Mouse (Mus musculus) forebrain, postnatal 0 days (tissue): ENCODE data around the gene Catsperg2. TPM values are rescaled to one million over a fixed set of nuclear protein-coding genes. Genes with fewer than 3 reads are reported as not detected.
"Not testable (repeated sequence)": the region's sequence is repeated elsewhere in the genome, so short reads cannot be mapped to it uniquely, and the experiment has no call there.

Experiments used
- ATAC-seq: fragments of 200-750 bp; cut with Nextera tagmentation; 2 replicates; pipeline ENCODE4 v1.8.0; 2017; ENCODE audit warnings: mild to moderate bottlenecking, moderate library complexity
- DNase-seq: peaks from one replicate; pipeline ENCODE4 v3.0.0-alpha.2; 2015
- H3K27ac ChIP-seq: fragments of 300-500 bp; sonication (generic); 2 replicates; pipeline ENCODE4 v1.5.1; 2014; ENCODE audit warnings: low read depth, mild to moderate bottlenecking, antibody characterized with exemption, low read length, moderate library complexity, mixed read lengths
- H3K27me3 ChIP-seq: fragments of 300-500 bp; sonication (generic); 2 replicates; pipeline ENCODE4 v1.6.1; 2014; ENCODE audit warnings: mild to moderate bottlenecking, low read length, mixed read lengths; ENCODE audit not compliant: insufficient read depth
- H3K36me3 ChIP-seq: fragments of 300-500 bp; sonication (generic); 2 replicates; pipeline ENCODE4 v1.6.1; 2014; ENCODE audit warnings: mild to moderate bottlenecking, moderate library complexity; ENCODE audit not compliant: insufficient read depth
- H3K4me1 ChIP-seq: fragments of 300-500 bp; sonication (generic); 2 replicates; pipeline ENCODE4 v1.6.1; 2014; ENCODE audit warnings: antibody characterized with exemption; ENCODE audit not compliant: insufficient read depth
- H3K4me2 ChIP-seq: fragments of 300-500 bp; sonication (generic); 2 replicates; pipeline ENCODE4 v1.6.1; 2014; ENCODE audit warnings: low read depth, mild to moderate bottlenecking, moderate library complexity
- H3K4me3 ChIP-seq: fragments of 300-500 bp; sonication (generic); 2 replicates; pipeline ENCODE4 v1.5.1; 2014; ENCODE audit warnings: low read depth, low read length, mixed read lengths
- H3K9ac ChIP-seq: fragments of 300-500 bp; sonication (generic); 2 replicates; pipeline ENCODE4 v1.6.1; 2014; ENCODE audit warnings: mild to moderate bottlenecking
- H3K9me3 ChIP-seq: fragments of 300-500 bp; sonication (generic); 2 replicates; pipeline ENCODE4 v1.6.1; 2016; ENCODE audit warnings: low read length
- CTCF ChIP-seq: sonication (generic); IDR thresholded peaks from 2 replicates; pipeline ENCODE4 v1.5.1; 2016; ENCODE audit warnings: antibody characterized with exemption, control low read depth, low read depth
- WGBS: fragments of 180-500 bp; shearing (Covaris S2); extraction: QIAGEN DNeasy Blood & Tissue Kit; methylation state at CpG from one replicate; pipeline ENCODE4 v1.1.7; 2014; 5-methylcytosine and 5-hydroxymethylcytosine counted together
- polyA plus RNA-seq: library from polyadenylated mRNA; unstranded; fragments of >200 nt; fragmentation: Nextera tagmentation; extraction: Ambion mirVana; gene quantifications from 2 replicates; pipeline ENCODE4 v1.2.1, GENCODE M21; 2015
- total RNA-seq: library from RNA; depleted of rRNA; stranded (reverse); fragments of >200 nt; gene quantifications from 2 replicates; pipeline ENCODE4 v1.2.3, GENCODE M21; 2014; rRNA removed

Catsperg2 gene
- total RNA-seq: 0.52 and 0.62 TPM in 2 replicates
- 0.10 TPM in 1 of 2 replicates, not detected in the other for polyA plus RNA-seq

DNA sequence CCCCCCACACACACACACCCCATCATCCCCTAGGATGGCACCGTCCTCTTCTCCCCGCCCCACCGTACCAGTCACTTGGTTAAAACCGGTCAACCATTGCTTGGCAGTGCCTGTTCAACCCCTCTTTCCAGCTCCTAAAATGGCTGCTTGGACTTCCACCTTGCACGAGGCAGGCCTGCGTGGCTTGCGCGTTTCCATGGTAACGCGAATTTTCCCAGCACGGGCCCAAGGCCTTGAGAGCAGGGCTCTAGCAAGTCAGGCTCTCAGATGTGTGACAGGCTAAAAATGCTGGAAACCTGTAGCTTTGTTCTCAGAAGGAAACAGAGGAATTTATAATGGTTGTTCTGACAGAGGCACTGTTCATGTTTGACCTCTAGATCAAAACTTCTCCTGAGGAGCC is at the start of gene Catsperg2:
Gene Catsperg2 (minus strand): TSS at position 173 of the 400 bp plus-strand sequence.
- 67% methylated on average over 11 of the region's 11 CpGs for WGBS

DNA sequence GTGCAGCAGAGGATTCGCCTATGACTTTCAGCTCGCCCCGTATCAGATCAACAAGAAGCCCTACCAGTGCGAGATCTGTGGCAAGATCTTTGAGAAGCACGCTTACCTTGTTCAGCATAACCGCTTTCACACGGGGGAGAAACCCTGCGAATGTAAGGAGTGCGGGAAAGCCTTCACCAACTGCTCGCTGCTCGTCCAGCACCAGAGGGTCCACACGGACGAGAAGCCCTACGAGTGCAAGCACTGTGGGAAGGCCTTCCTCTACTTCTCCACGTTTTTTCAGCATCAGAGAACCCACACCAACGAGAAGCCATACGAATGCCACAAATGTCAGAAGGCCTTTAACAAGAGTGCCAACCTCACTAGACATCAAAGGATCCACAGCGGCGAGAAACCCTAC is 49.7 kb upstream of the Catsperg2 start:
- peaks cover 68% of the 10 kb centered on the region for H3K36me3 ChIP-seq
- no peak overlapping the region for H3K27ac ChIP-seq
- no peak overlapping the region for H3K4me3 ChIP-seq
- DNase-seq (no peak), ATAC-seq (no peak)
- WGBS: 97% methylated on average over 19 of the region's 19 CpGs
- H3K27me3 ChIP-seq: no peaks in the 10 kb centered on the region
- no peaks in the 10 kb centered on the region for H3K4me1 ChIP-seq
- TF ChIP-seq CTCF: no peak
- no peak overlapping the region for H3K9ac ChIP-seq
- no peaks in the 10 kb centered on the region for H3K9me3 ChIP-seq
- H3K4me2 ChIP-seq: no peak overlapping the region

More for the DNA sequence above, at the start of gene Catsperg2:
- H3K9me3 ChIP-seq, H3K9ac ChIP-seq, H3K27ac ChIP-seq, H3K4me2 ChIP-seq, H3K4me1 ChIP-seq, H3K27me3 ChIP-seq, H3K36me3 ChIP-seq, H3K4me3 ChIP-seq: not testable (repeated sequence)
- DNase-seq (peak; percentile 33), ATAC-seq (peak; percentile 81)

DNA sequence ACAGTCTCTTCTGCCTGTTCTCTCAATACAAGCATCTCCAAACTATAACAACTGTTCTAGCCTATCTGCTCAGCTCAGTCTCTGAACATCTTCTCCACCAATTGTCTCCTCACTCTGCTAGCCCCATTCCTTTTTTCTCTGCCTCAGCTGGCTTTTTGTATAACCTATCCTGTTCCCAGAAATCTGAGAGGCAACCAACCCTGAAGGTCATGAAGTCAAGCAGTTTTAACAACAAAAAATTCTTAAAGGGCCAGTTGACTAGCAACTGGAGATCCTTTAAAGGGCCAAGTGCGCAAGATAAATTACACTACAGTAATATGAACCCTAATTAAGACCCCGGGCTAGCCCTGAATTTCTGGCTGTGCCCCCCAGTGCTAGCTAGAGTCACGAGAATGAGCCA is 47.5 kb upstream of the Catsperg2 start:
- Histone ChIP-seq H3K9me3 (no peaks in the 10 kb centered on the region), H3K27ac (no peak overlapping the region), H3K4me3 (no peak overlapping the region), H3K36me3 (peaks cover 68% of the 10 kb centered on the region), H3K9ac (no peak overlapping the region), H3K27me3 (no peaks in the 10 kb centered on the region), H3K4me2 (no peak overlapping the region), H3K4me1 (peaks cover 3% of the 10 kb centered on the region; the same call in 1 of the 2 replicates)
- no peak for TF ChIP-seq CTCF
- 89% methylated on average over 3 of the region's 3 CpGs for WGBS
- DNase-seq: no peak
- ATAC-seq: no peak

DNA sequence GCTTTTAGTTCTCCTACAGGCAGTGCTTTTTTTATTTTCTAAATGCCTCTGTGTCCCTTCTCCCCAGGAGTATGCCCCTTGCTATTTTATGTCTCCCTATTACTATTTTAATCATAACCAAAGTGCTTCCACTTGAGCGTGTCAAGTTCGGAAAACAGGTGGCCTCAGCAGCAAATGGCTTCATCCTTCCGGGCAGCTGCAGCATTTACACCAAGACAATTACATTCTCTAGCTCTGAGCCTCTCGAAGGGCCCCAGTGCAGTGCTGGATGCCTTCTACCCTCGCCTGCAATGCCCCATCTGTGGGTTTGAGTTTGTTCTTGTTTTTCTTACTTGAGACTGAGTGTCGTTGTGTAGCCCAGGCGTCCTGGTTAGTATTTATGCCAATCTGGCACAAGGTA is 46.7 kb upstream of the Catsperg2 start:
- H3K27me3 ChIP-seq: no peaks in the 10 kb centered on the region
- no peak overlapping the region for H3K9ac ChIP-seq
- no peak for TF ChIP-seq CTCF
- no peak for ATAC-seq
- H3K4me1 ChIP-seq: peaks cover 7% of the 10 kb centered on the region; the same call in 1 of the 2 replicates
- no peak overlapping the region for H3K4me3 ChIP-seq
- no peak for DNase-seq
- peaks cover 62% of the 10 kb centered on the region for H3K36me3 ChIP-seq
- no peak overlapping the region for H3K27ac ChIP-seq
- H3K9me3 ChIP-seq: no peaks in the 10 kb centered on the region
- no peak overlapping the region for H3K4me2 ChIP-seq
- WGBS: 88% methylated on average over 7 of the region's 7 CpGs

DNA sequence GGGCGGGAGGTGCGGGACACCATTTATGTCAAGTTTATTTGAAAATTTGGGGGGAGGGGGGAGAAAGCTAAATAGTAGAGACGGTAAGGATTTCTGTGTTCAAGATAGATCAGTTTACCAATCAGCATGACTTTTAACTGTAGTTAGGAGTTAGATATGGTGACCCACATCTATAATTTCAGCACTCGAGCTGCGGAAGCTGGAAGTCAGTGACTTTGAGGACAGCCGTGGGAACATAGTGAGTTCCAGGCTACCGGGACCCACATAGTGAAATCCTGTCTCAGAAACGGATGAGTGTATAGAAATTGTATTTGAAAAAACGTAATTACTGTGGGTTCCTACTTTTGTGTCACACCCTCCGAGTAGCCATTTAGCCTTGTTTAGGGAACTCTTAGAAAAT is 42.1 kb upstream of the Catsperg2 start:
- WGBS: 9% methylated on average over 10 of the region's 10 CpGs
- Histone ChIP-seq H3K27ac (peak overlapping the region; percentile 78; the same call in 1 of the 2 replicates), H3K27me3 (no peaks in the 10 kb centered on the region), H3K4me2 (peak overlapping the region; percentile 70), H3K9me3 (no peaks in the 10 kb centered on the region), H3K4me3 (peak overlapping the region; percentile 81), H3K36me3 (peaks cover 19% of the 10 kb centered on the region), H3K4me1 (peaks cover 7% of the 10 kb centered on the region; the same call in 1 of the 2 replicates), H3K9ac (peak overlapping the region; percentile 61)
- no peak for DNase-seq
- ATAC-seq: no peak
- no peak for TF ChIP-seq CTCF

DNA sequence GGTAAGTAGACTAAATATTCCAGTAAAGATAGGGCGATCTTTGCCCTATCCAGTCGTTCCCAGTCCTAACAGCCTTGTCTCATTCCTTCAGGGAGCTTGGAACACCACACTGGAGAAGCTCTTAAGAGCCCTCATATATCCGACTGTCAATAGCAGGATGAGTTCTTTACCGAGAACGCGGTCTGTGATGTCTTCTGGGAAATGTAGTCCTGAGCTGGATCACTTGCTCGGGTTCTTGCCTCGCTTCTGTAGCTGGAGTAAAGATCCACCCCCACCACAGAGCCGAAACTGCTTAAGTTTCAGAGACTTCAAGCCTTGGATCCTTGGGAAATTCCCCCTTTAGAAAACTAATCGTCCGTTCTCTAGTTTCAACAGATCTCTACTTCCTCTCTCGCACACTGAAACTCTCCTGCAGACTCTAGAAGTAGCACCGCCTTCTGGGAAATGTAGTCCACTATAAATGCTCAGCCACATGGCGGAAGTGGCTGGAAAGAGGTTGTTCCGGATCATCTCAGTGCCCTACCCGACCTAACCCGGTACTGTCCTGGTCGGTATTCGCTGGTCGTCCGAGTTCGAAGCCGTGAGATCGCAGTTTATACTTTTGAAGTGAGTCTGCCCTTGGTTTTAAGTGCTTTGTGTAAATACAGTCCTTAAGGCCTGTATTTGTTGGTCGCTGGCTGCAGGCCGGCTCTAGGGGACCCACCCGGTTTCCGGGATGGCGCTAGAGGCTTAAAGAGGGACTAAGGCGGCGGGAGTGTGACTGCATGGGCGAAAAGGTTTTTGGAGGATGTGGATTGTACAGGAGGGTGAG is 41.5 kb upstream of the Catsperg2 start, which contains the start of gene Zfp84:
Gene Zfp84 (plus strand): TSS at position 463 of the 811 bp plus-strand sequence.
- peak; percentile 93 for DNase-seq
- Histone ChIP-seq H3K4me1 (peaks cover 7% of the 10 kb centered on the region; the same call in 1 of the 2 replicates), H3K36me3 (peaks cover 12% of the 10 kb centered on the region), H3K9me3 (no peaks in the 10 kb centered on the region), H3K4me3 (peak within 1 kb of the TSS; percentile 81), H3K9ac (peak within 1 kb of the TSS; percentile 61), H3K27me3 (no peaks in the 10 kb centered on the region), H3K4me2 (peak within 1 kb of the TSS; percentile 70), H3K27ac (peak within 1 kb of the TSS; percentile 83)
- under 1% methylated on average over 32 of the region's 32 CpGs for WGBS
- ATAC-seq: peak; percentile 97
- no peak for TF ChIP-seq CTCF

DNA sequence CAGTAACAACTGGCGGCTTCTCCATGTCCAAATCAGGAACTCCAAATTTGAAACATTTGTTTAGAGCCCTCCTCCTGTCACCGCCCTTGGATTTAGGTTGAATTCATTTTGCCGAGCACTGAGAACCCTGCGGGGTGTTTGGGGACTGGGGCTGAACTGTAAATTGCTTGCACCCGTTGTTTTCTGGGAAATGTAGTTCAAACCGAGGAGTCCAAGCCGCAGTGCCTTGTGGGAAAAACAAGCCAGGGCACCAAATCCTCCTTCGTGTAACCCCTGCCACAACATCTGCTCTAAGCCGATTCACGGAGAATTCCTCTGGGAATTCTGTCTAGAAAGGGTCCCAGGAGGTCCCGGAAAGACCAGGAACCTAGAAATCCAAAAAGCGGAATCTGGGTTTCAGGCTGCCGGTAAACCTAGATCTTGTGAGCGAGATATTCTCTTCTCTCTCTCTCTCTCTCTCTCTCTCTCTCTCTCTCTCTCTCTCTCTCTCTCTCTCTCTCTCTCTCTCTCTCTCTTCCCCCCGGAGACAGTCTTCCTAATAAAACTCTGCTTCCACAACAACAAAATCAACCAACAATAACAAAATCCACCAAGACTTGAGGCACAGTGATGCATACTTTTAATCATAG is 40.3 kb upstream of the Catsperg2 start:
- 1% methylated on average over 15 of the region's 15 CpGs for WGBS
- Histone ChIP-seq H3K4me2 (peak overlapping the region; percentile 70), H3K9ac (peak overlapping the region; percentile 61), H3K9me3 (no peaks in the 10 kb centered on the region), H3K4me1 (peaks cover 7% of the 10 kb centered on the region; the same call in 1 of the 2 replicates), H3K4me3 (peak overlapping the region; percentile 81), H3K36me3 (peaks cover 5% of the 10 kb centered on the region; the same call in 1 of the 2 replicates), H3K27ac (peak overlapping the region; percentile 83), H3K27me3 (no peaks in the 10 kb centered on the region)
- DNase-seq (peak; percentile 90), ATAC-seq (peak; percentile 59)
- TF ChIP-seq CTCF: no peak
